Mouse (Mus musculus) midbrain, embryonic 11.5 days (tissue): ENCODE results near the gene Tsx. TPM values are rescaled to one million over a fixed set of nuclear protein-coding genes. Genes with fewer than 3 reads are reported as not detected.

Source experiments
- ATAC-seq: fragments of 200-750 bp; cut with Nextera tagmentation; 2 replicates; pipeline ENCODE4 v1.8.0; 2017; ENCODE audit warnings: moderate TSS enrichment, moderate library complexity; ENCODE audit not compliant: low FRiP score
- DNase-seq: peaks from one replicate; pipeline ENCODE4 v3.0.0; 2015; ENCODE audit warnings: low spot score; ENCODE audit errors: missing footprints
- H3K27ac ChIP-seq: fragments of 300-500 bp; sonication (generic); 2 replicates; pipeline ENCODE4 v1.5.1; 2014; ENCODE audit warnings: low read depth, low read length
- H3K27me3 ChIP-seq: fragments of 300-500 bp; sonication (generic); 2 replicates; pipeline ENCODE4 v1.6.1; 2014; ENCODE audit warnings: mild to moderate bottlenecking, low read length, moderate library complexity, mixed read lengths; ENCODE audit not compliant: control insufficient read depth, insufficient read depth
- H3K36me3 ChIP-seq: fragments of 300-500 bp; sonication (generic); 2 replicates; pipeline ENCODE4 v1.6.1; 2014; ENCODE audit warnings: mild to moderate bottlenecking, low read length, moderate library complexity, mixed read lengths; ENCODE audit not compliant: control insufficient read depth, insufficient read depth
- H3K4me1 ChIP-seq: fragments of 300-500 bp; sonication (generic); 2 replicates; pipeline ENCODE4 v1.6.1; 2014; ENCODE audit warnings: low read length; ENCODE audit not compliant: control insufficient read depth, insufficient read depth
- H3K4me2 ChIP-seq: fragments of 300-500 bp; sonication (generic); 2 replicates; pipeline ENCODE4 v1.6.1; 2014; ENCODE audit warnings: mild to moderate bottlenecking, moderate library complexity
- H3K4me3 ChIP-seq: fragments of 300-500 bp; sonication (generic); 2 replicates; pipeline ENCODE4 v1.5.1; 2014; ENCODE audit warnings: low read depth, low read length
- H3K9ac ChIP-seq: fragments of 300-500 bp; sonication (generic); 2 replicates; pipeline ENCODE4 v1.6.1; 2014; ENCODE audit warnings: low read length
- H3K9me3 ChIP-seq: fragments of 300-500 bp; sonication (generic); 2 replicates; pipeline ENCODE4 v1.6.1; 2016; ENCODE audit warnings: low read length; ENCODE audit not compliant: control insufficient read depth
- WGBS: fragments of 180-500 bp; shearing (Covaris S2); extraction: QIAGEN DNeasy Blood & Tissue Kit; methylation state at CpG from one replicate; pipeline ENCODE4 v1.1.7; 2014; 5-methylcytosine and 5-hydroxymethylcytosine counted together
- polyA plus RNA-seq: library from polyadenylated mRNA; unstranded; fragments of >200 nt; fragmentation: Nextera tagmentation; extraction: Ambion mirVana; gene quantifications from 2 replicates; pipeline ENCODE4 v1.2.1, GENCODE M21; 2014

The Tsx gene
- polyA plus RNA-seq, 1 experiment from 2014 or later, result 0.29 TPM

DNA sequence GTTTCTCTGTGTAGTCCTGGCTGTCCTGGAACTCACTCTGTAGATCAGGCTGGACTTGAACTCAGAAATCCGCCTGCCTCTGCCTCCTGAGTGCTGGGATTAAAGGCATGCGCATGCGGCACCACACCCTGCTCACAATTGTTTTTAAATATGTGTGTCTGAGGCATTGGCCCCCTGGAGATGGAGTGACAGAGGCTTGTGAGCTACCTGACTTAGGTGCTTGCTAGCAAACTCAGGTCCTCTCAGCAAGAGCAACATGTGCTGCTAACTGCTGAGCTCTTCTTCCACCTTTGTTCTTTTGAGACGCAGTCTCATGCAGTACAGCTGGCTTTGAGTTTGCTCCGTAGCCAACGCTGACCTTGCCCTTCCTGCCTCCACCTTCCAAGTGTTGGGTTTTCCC lies 38.5 kb downstream of the Tsx start:
- Histone ChIP-seq H3K27ac (no peak overlapping the region), H3K4me2 (no peak overlapping the region), H3K27me3 (peaks cover 12% of the 10 kb centered on the region), H3K9ac (no peak overlapping the region), H3K9me3 (no peaks in the 10 kb centered on the region), H3K36me3 (no peaks in the 10 kb centered on the region), H3K4me3 (no peak overlapping the region), H3K4me1 (no peaks in the 10 kb centered on the region)
- 85% methylated on average over 6 of the region's 6 CpGs for WGBS
- DNase-seq, result no peak
- ATAC-seq, result no peak

DNA sequence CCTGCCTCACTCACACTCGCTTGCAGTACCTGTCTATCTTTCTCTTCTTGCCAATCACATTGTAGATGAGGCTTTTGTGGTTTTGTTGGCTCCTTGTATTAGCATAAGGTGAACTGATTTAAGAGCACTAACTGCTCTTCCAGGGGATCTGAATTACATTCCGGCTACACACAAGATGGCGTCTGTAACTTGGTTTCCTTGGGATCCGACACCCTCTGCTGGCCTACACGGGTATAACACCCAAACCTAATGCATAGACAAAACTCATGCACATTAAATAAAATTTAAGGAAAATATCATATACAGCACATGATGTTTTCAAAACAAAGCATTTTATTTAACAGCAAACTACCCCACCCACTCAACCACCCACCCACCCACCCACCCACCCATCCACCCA lies 45.8 kb downstream of the Tsx start:
- Histone ChIP-seq H3K9me3 (no peaks in the 10 kb centered on the region), H3K36me3 (no peaks in the 10 kb centered on the region), H3K4me3 (no peak overlapping the region), H3K27ac (no peak overlapping the region), H3K4me1 (no peaks in the 10 kb centered on the region), H3K9ac (no peak overlapping the region), H3K27me3 (no peaks in the 10 kb centered on the region), H3K4me2 (no peak overlapping the region)
- 68% methylated on average over 5 of the region's 5 CpGs for WGBS
- ATAC-seq (no peak), DNase-seq (no peak)

DNA sequence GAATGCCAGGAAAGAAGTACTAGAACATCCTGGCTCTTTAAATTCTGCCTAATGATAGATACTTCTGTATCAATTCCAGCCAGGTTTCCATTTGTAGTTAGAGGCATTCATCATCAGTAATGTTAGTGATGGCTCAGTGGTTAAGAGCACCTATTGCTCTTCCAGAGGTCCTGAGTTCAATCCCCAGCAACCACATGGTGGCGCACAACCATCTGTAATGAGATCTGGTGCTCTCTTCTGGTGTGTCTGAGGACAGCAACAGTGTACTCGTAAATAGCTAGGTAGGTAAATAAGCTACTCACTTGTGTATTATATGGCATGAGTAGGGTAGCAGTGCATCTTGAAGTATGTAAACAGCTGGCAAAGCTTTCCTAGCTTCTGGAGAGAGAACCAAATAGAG lies 54.7 kb downstream of the Tsx start:
- H3K36me3 ChIP-seq, result no peaks in the 10 kb centered on the region
- WGBS, result 83% methylated on average over 2 of the region's 2 CpGs

GRCm38 (mm10) chrX:103472346-103472745 lies 58.1 kb downstream of the Tsx start:
- Histone ChIP-seq H3K27me3 (no peaks in the 10 kb centered on the region), H3K27ac (no peak overlapping the region), H3K4me3 (no peak overlapping the region), H3K4me2 (no peak overlapping the region), H3K9ac (no peak overlapping the region), H3K4me1 (no peaks in the 10 kb centered on the region), H3K36me3 (no peaks in the 10 kb centered on the region), H3K9me3 (no peaks in the 10 kb centered on the region)
- WGBS, result 90% methylated on average over 3 of the region's 3 CpGs
- DNase-seq (no peak), ATAC-seq (no peak)

More for the DNA sequence above, 54.7 kb downstream of the Tsx start:
- Histone ChIP-seq H3K27me3 (no peaks in the 10 kb centered on the region), H3K4me1 (no peaks in the 10 kb centered on the region), H3K4me3 (no peak overlapping the region), H3K4me2 (no peak overlapping the region), H3K27ac (no peak overlapping the region), H3K9me3 (no peaks in the 10 kb centered on the region), H3K9ac (no peak overlapping the region)
- DNase-seq, result no peak
- no peak for ATAC-seq

Other genes starting within 250 kb of the Tsx start
- gene Nap1l2, start 227.8 kb upstream of the Tsx start, polyA plus RNA-seq, result 19.4 and 19.6 TPM in 2 replicates
- not detected in 2 replicates for gene Cdx4, start 93.1 kb upstream of the Tsx start, polyA plus RNA-seq
- gene Chic1, start 58.0 kb upstream of the Tsx start, polyA plus RNA-seq, result 5.5 and 6.6 TPM in 2 replicates
- gene Gm26992, start 7.5 kb downstream of the Tsx start, polyA plus RNA-seq, result not detected in 2 replicates
- not detected in 2 replicates for gene Zcchc13, start 216.1 kb downstream of the Tsx start, polyA plus RNA-seq